Comparison of ENCODE assay signal across 8 mouse cellular contexts in the genomic region with DNA sequence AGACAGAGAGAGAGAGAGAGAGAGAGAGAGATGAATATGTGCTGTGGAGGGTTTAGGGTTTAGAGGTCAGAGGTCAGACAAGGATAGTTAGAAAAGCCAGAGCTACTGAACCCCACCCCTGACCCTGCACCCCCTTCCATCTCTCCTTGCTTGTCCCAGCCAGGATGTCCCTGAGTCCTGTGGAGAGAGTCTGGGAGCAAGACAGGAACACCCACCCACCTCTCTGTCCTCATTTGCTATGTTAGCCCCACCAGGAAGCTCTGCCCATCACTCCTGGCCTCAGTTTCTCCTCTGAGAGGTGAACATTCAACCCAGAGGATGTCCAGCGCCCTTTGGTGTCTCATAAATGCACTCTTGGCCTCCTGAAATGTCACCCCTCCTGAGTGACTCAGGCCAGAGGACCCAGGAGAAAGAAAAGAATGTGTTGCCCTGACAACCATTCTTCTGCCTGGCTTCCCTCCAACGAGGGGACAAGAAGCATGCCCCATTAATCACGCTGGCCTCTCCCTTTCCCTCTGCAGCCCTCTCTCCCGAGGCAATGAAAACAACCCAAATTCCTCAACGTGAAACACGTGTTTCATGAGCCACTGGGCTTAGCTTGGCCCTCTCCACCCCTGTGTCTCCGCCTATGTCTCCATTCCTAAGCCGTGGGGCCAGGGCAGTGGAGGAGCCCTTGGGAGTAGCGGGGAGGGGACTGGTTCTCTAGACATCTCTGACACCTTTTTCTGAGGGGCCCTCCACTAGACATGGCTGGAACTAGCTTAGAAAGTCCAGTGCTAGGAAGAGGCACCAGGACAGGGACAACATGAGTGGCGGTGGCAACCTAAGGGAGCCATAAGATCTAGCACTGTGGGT. TPM values are rescaled to one million over a fixed set of nuclear protein-coding genes. Genes with fewer than 3 reads are reported as not detected.
DNase-seq lines count a peak whose midpoint lies in the region; ATAC-seq and TF ChIP-seq lines count a peak whose summit lies in the region.
"Had no signal": no experiment of that assay in that cellular context is flagged by ENCODE, and none has a peak within 500 bp of the region (broad histone marks: within the 10 kb centered on the region; RNA-seq: fewer than 3 reads in every experiment).

No protein-coding gene starts in this region.

- no peak overlapping the region for H3K9ac ChIP-seq in forebrain, postnatal 0 days
- H3K9ac ChIP-seq in hindbrain, postnatal 0 days (replicated peaks; ENCODE audit: low read length) = no peak overlapping the region
- H3K9ac ChIP-seq in liver, embryonic 16.5 days (ENCODE audit: low read depth, low read length) = no peak overlapping the region

- H3K36me3 ChIP-seq in forebrain, postnatal 0 days (ENCODE audit: insufficient read depth) = no peaks in the 10 kb centered on the region
- no peaks in the 10 kb centered on the region for H3K36me3 ChIP-seq in hindbrain, postnatal 0 days (ENCODE audit: insufficient read depth, low read length)
- no peaks in the 10 kb centered on the region for H3K36me3 ChIP-seq in liver, embryonic 16.5 days (ENCODE audit: control insufficient read depth, insufficient read depth)

- no peak overlapping the region for H3K4me2 ChIP-seq in forebrain, postnatal 0 days (ENCODE audit: low read depth)
- no peak overlapping the region for H3K4me2 ChIP-seq in hindbrain, postnatal 0 days (ENCODE audit: low read depth, low read length)
- no peak overlapping the region for H3K4me2 ChIP-seq in liver, embryonic 16.5 days (ENCODE audit: low read depth, low read length)

- DNase-seq in MN1 (ENCODE audit: low spot score) = peak; percentile 81
- peak; percentile 40 to 49 for DNase-seq in adrenal gland, adult 18-20 months (ENCODE audit: low spot score in 2 of 2)
- DNase-seq in forebrain, postnatal 0 days = peak; percentile 42
- peak; percentile 80 for DNase-seq in hindbrain, postnatal 0 days (ENCODE audit: low spot score)
- peak; percentile 96 for DNase-seq in retina, postnatal 1 day
- DNase-seq in layer of hippocampus, adult 9-10 months (ENCODE audit: low spot score) = no peak

- H3K9me3 ChIP-seq in forebrain, postnatal 0 days (ENCODE audit: low read length) = no peaks in the 10 kb centered on the region
- H3K9me3 ChIP-seq in hindbrain, postnatal 0 days (ENCODE audit: low read length) = no peaks in the 10 kb centered on the region
- no peaks in the 10 kb centered on the region for H3K9me3 ChIP-seq in liver, embryonic 16.5 days (replicated peaks; ENCODE audit: control insufficient read depth, low read length)

- peak; percentile 47; the same call in 1 of the 2 replicates for ATAC-seq in forebrain, postnatal 0 days
- ATAC-seq in hindbrain, postnatal 0 days = peak; percentile 78
- ATAC-seq in liver, embryonic 16.5 days (ENCODE audit: low read depth) = 0 out of 2 replicates have a peak, but pooled peaks have one; percentile 11

- H3K27me3 ChIP-seq in forebrain, postnatal 0 days (ENCODE audit: insufficient read depth, low read length) = no peaks in the 10 kb centered on the region
- no peaks in the 10 kb centered on the region for H3K27me3 ChIP-seq in hindbrain, postnatal 0 days (ENCODE audit: insufficient read depth, low read length)
- H3K27me3 ChIP-seq in liver, embryonic 16.5 days (ENCODE audit: control insufficient read depth, insufficient read depth, low read depth, low read length) = no peaks in the 10 kb centered on the region

- no peak for TF ChIP-seq CTCF in forebrain, postnatal 0 days (IDR thresholded peaks at IDR 0.05; ENCODE audit: low read depth)
- no peak for TF ChIP-seq CTCF in hindbrain, postnatal 0 days (IDR thresholded peaks at IDR 0.05; ENCODE audit: low read depth)

- H3K4me1 ChIP-seq in forebrain, postnatal 0 days (ENCODE audit: insufficient read depth) = no peaks in the 10 kb centered on the region
- H3K4me1 ChIP-seq in hindbrain, postnatal 0 days (ENCODE audit: insufficient read depth, low read length) = peaks cover 9% of the 10 kb centered on the region; the same call in 1 of the 2 replicates
- H3K4me1 ChIP-seq in liver, embryonic 16.5 days (ENCODE audit: control insufficient read depth, low read depth, low read length) = no peaks in the 10 kb centered on the region

- 6% methylated on average over 10 of the region's 10 CpGs for WGBS in forebrain, postnatal 0 days
- WGBS in hindbrain, postnatal 0 days = 9% methylated on average over 10 of the region's 10 CpGs
- WGBS in liver, embryonic 16.5 days (ENCODE audit: insufficient replicate concordance) = 30% methylated on average over 10 of the region's 10 CpGs

- no peak overlapping the region for H3K27ac ChIP-seq in forebrain, postnatal 0 days (ENCODE audit: low read depth, low read length)
- no peak overlapping the region for H3K27ac ChIP-seq in hindbrain, postnatal 0 days
- H3K27ac ChIP-seq in liver, embryonic 16.5 days (ENCODE audit: low read length) = no peak overlapping the region

- H3K4me3 ChIP-seq in forebrain, postnatal 0 days (ENCODE audit: low read depth, low read length) = no peak overlapping the region
- H3K4me3 ChIP-seq in hindbrain, postnatal 0 days (ENCODE audit: low read length) = no peak overlapping the region
- H3K4me3 ChIP-seq in liver, embryonic 16.5 days (ENCODE audit: low read depth, low read length) = no peak overlapping the region

RNA-seq across cellular contexts. Expression of a gene that starts 2.8 kb away (rescaled TPM):
- not detected for total RNA-seq in adrenal gland, adult 18-20 months (2021)
- total RNA-seq in forebrain, postnatal 0 days (2014; rRNA removed) = not detected in 2 replicates
- polyA plus RNA-seq in forebrain, postnatal 0 days (2015; fragmentation: Nextera tagmentation; extraction: Ambion mirVana) = not detected in 2 replicates
- not detected in 2 replicates for total RNA-seq in hindbrain, postnatal 0 days (2014; rRNA removed)
- polyA plus RNA-seq in hindbrain, postnatal 0 days (2015; fragmentation: Nextera tagmentation; extraction: Ambion mirVana) = 0.14 TPM in 1 of 2 replicates, not detected in the other
- not detected in 2 replicates for polyA plus RNA-seq in liver, embryonic 16.5 days (2015; fragmentation: Nextera tagmentation; extraction: Ambion mirVana)

RNA-seq across cellular contexts. Expression of a gene that starts 13.2 kb away (rescaled TPM):
- total RNA-seq in adrenal gland, adult 18-20 months (2021) = 10 to 100 TPM in 1 of 2 experiments, 1 to 10 TPM in 1; 7.4 to 14.0 TPM
- 0.19 TPM in 1 of 2 replicates, not detected in the other for total RNA-seq in forebrain, postnatal 0 days (2014; rRNA removed)
- polyA plus RNA-seq in forebrain, postnatal 0 days (2015; fragmentation: Nextera tagmentation; extraction: Ambion mirVana) = not detected in 2 replicates
- total RNA-seq in hindbrain, postnatal 0 days (2014; rRNA removed) = not detected in 2 replicates
- not detected in 2 replicates for polyA plus RNA-seq in hindbrain, postnatal 0 days (2015; fragmentation: Nextera tagmentation; extraction: Ambion mirVana)
- polyA plus RNA-seq in liver, embryonic 16.5 days (2015; fragmentation: Nextera tagmentation; extraction: Ambion mirVana) = 2.9 and 3.6 TPM in 2 replicates
- polyA plus RNA-seq: cortical plate, adult 2 months had no signal

RNA-seq across cellular contexts. Expression of a gene that starts 32.3 kb away (rescaled TPM):
- total RNA-seq in adrenal gland, adult 18-20 months (2021) = 10 to 100 TPM; 11.9 to 14.7 TPM
- 8.5 and 11.5 TPM in 2 replicates for total RNA-seq in forebrain, postnatal 0 days (2014; rRNA removed)
- 5.8 and 9.0 TPM in 2 replicates for polyA plus RNA-seq in forebrain, postnatal 0 days (2015; fragmentation: Nextera tagmentation; extraction: Ambion mirVana)
- total RNA-seq in hindbrain, postnatal 0 days (2014; rRNA removed) = 27.0 and 27.5 TPM in 2 replicates
- 19.2 and 19.4 TPM in 2 replicates for polyA plus RNA-seq in hindbrain, postnatal 0 days (2015; fragmentation: Nextera tagmentation; extraction: Ambion mirVana)
- polyA plus RNA-seq in liver, embryonic 16.5 days (2015; fragmentation: Nextera tagmentation; extraction: Ambion mirVana) = 1.9 and 2.0 TPM in 2 replicates

RNA-seq across cellular contexts. Expression of a gene that starts 56.9 kb away (rescaled TPM):
- total RNA-seq in adrenal gland, adult 18-20 months (2021) = 10 to 100 TPM; 12.8 to 18.7 TPM
- 19.5 and 25.3 TPM in 2 replicates for total RNA-seq in forebrain, postnatal 0 days (2014; rRNA removed)
- polyA plus RNA-seq in forebrain, postnatal 0 days (2015; fragmentation: Nextera tagmentation; extraction: Ambion mirVana) = 17.6 and 20.0 TPM in 2 replicates
- 23.5 and 28.6 TPM in 2 replicates for total RNA-seq in hindbrain, postnatal 0 days (2014; rRNA removed)
- polyA plus RNA-seq in hindbrain, postnatal 0 days (2015; fragmentation: Nextera tagmentation; extraction: Ambion mirVana) = 17.4 and 17.9 TPM in 2 replicates
- 6.0 and 6.5 TPM in 2 replicates for polyA plus RNA-seq in liver, embryonic 16.5 days (2015; fragmentation: Nextera tagmentation; extraction: Ambion mirVana)

Comparison
In these comparisons a context has a peak if more than half of its experiments do, and no peak if none do; other contexts are left out.
1. ATAC-seq: peak in every context shown above with its lines; median percentile 78 in hindbrain, postnatal 0 days; 47 in forebrain, postnatal 0 days; 11 in liver, embryonic 16.5 days.